Mouse (Mus musculus) ES-E14 (cell line): ENCODE results near the gene Pinlyp.

Source experiments
- CHD2 ChIP-seq: IDR thresholded peaks from 2 replicates; pipeline ENCODE4 v1.6.1; 2014; ENCODE audit warnings: mild to moderate bottlenecking, low read depth, low read length, inconsistent platforms
- HCFC1 ChIP-seq: IDR thresholded peaks from 2 replicates; pipeline ENCODE4 v1.6.1; 2012; ENCODE audit warnings: low read length, inconsistent platforms, borderline replicate concordance; ENCODE audit not compliant: insufficient read depth
- MAFK ChIP-seq: IDR thresholded peaks from 2 replicates; pipeline ENCODE4 v1.6.1; 2014; ENCODE audit warnings: mild to moderate bottlenecking, low read depth, low read length, inconsistent platforms; ENCODE audit not compliant: insufficient read depth
- ZC3H11A ChIP-seq: IDR thresholded peaks from 2 replicates; pipeline ENCODE4 v1.6.1; 2012; ENCODE audit warnings: low read depth, mild to moderate bottlenecking, inconsistent platforms, low read length, borderline replicate concordance
- ZNF384 ChIP-seq: IDR thresholded peaks from 2 replicates; pipeline ENCODE4 v1.6.1; 2012; ENCODE audit warnings: low read depth, low read length, inconsistent platforms

DNA sequence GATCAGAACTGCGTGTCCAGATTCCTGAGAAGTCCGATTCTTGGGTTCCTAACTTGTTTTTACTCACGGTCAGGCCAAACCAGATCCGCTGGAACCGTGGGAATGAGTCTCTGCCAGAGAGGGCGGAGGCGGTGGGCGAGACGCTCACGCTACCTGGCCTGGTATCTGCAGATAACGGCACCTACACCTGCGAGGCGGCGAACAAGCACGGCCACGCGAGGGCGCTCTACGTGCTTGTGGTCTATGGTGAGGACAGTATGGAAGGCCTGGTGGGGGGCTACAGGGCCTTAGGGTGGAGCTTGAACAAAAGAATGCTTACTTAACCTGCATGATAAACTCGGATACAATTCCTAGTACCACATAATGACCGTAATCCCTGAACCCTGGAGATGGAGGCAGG is 44.4 kb downstream of the Pinlyp start:
- TF ChIP-seq MAFK: no peak
- no peak for TF ChIP-seq HCFC1
- TF ChIP-seq CHD2: no peak
- no peak for TF ChIP-seq ZC3H11A
- no peak for TF ChIP-seq ZNF384
